Mouse (Mus musculus) granulocyte monocyte progenitor cell, adult 5-6 weeks (primary cell): ENCODE results near the gene Rsph6a. TPM values are rescaled to one million over a fixed set of nuclear protein-coding genes. Genes with fewer than 3 reads are reported as not detected.
A peak's percentile ranks its signal among the peaks of the same experiment; 100 is the strongest.

ENCODE experiments used
- ATAC-seq: replicated peaks from 2 replicates; pipeline ENCODE4 v1.8.0; 2016; ENCODE audit warnings: mild to moderate bottlenecking, moderate TSS enrichment, inconsistent platforms; ENCODE audit not compliant: poor library complexity, severe bottlenecking
- total RNA-seq, 2 experiments: library from RNA; stranded (forward) in 1 of 2; stranded (reverse) in 1 of 2; fragments of 200-712, 200-1000 nt in 1 of 2; fragments of >200 nt in 1 of 2; fragmentation: Nextera tagmentation in 1 of 2; gene quantifications; 2 replicates each; pipeline ENCODE4 v1.2.3; 2014 to 2017

Rsph6a gene
- total RNA-seq (2014; fragmentation: Nextera tagmentation) (not detected in 2 replicates), total RNA-seq (2017) (not detected in 2 replicates)

DNA sequence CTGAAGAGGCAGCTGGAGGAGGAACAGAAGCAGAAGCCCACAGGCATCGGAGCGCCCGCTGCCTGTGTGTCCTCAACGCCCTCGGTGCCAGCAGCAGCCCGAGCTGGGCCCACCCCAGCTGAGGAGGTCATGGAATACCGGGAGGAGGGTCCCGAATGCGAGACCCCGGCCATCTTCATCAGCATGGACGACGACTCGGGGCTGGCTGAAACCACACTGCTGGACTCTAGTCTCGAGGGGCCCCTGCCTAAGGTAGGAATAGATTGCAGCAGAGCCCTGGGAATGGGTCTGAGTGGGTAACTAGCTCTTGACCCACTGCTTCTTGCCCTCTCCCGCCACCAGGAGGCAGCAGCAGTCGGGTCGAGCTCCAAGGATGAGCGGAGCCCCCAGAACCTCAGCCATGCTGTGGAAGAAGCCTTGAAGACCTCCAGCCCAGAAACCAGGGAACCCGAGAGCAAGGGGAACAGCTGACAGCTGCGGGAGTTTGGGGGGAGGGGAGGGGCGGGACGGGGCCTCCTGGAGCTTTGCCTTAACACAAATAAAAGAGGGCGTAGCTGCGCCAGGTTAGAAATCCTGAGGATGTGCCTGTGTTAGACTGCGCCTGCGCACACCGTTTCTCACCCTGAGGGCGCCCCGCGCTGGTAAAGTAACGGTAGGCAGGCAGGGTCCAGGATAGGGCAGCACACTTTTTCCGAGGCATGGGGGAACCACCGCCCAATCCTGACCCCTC, at the start of gene Rsph6a:
TSS of gene Rsph6a (plus strand) at position 644 of the 730 bp plus-strand sequence.
- ATAC-seq, result peak; percentile 31; the same call in 1 of the 2 replicates

GRCm38 (mm10) chr7:19005417-19006121, 48.9 kb upstream of the Rsph6a start:
- no peak for ATAC-seq

- ATAC-seq, result peak; percentile 41
Observed at GRCm38 (mm10) chr7:19006476-19006875, 48.0 kb upstream of the Rsph6a start.

DNA sequence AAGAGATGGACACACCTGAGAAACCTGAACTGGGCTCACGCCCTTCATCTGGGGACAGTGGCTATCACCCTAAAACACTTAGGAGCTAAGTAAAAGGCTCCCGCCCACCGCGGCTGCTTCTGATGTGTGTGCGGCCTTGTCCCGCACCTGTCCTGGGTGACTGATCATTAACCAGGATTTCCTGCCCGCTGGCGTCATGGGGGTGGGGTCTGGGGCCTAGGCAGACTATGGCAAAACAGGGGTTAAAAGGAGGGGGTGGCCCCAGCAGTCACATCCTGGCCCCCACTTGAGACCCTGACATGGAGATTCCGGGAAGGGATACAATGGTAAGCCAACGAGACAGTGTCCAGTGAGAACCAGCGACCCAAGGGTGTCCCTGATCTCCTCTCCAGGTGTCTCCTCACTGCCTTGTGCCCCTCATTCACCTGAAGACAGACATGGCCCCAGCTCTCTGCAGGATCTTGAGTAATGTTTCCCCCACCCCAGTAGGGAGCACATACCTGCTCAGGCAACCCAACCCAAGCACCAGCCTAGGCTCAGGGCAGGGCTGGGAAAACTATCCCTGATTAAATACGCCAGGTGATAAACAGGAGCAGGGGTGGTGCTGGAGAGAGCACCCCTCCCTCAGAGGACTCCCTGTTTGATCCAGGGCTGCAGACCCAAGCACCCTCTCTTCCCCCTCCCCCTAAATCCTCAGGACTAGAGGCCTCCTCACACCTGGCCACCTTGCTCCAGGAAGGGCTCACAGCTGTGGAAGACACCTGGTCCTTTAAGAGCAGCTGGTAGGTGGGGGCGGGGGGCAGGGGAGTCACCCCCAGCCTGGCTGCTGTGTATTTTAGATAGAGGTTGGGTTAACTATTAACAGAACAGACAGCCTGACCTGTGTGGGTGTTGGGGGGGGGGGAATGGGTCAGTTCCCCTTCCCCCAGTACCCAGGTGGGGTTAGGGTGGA, 47.2 kb upstream of the Rsph6a start:
- no peak for ATAC-seq

DNA sequence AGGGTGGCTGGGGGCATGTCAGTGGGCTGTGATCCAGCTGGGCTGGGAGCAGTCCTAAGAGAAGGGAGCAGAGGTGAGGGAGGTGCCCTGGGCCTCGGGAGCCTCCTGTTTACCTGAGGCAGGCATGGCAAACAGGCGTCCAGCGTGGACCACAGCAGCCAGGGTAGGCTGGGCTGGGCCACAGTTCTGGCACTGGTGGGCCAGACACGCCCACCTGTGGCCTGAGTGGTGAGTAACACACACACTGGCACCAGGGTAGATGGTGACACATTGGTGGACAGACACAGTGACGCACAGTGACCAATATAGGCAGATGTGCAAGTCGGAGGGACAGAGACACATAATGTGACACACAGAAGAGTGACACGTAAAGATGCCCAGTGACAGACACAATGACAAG, 43.9 kb upstream of the Rsph6a start:
- ATAC-seq, result no peak

DNA sequence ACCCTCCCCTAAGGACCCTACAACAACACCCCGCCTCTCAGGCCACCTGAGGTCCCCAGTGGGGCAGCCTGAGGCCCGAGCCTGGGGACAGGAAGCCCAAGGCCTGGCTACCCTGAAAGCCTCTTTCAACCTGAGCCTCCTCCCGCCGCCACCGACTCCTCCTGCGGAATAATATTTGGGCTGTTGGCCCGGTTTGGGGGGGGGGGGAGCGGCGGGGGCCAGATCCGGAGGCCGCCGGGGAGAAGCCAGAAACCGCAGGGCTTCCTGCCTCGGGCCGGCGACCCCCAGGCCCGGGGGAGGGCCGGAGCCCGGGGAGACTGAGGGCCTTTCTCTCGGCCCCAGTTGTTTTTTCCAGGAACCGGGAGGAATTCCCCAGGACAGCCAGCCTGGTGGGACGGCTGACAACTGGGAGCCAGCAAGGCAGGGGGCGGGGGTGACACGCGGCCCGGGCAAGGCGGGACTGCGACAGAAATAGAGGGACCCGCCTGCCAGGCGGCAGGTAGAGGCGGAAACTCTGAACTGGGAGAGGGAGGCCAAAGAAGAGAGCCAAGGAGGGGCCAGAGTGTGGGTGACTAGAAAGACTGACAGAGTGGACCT, 42.4 kb upstream of the Rsph6a start:
- ATAC-seq, result peak; percentile 36

- no peak for ATAC-seq
Observed at GRCm38 (mm10) chr7:19012882-19013281, 41.6 kb upstream of the Rsph6a start.

GRCm38 (mm10) chr7:19014452-19014851, 40.0 kb upstream of the Rsph6a start:
- no peak for ATAC-seq

DNA sequence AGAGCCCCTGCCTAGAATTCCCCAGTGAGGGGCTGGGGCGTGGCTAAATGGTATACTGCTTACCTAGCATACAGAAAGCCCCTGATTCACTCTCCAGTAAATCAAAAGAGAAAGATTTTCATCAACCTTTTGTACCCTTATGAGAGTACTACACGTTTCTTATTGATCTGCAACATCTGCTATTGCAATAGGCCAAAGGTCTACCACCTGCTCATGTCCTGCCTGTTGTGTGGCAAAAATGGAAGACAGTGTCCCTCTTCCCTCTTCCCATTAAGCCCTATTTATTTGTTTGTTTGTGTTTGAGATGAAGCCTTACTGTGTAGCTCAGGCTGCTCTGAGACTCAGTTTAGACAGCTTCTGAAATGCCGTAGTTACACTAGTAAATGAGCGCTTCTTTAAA, 38.4 kb upstream of the Rsph6a start:
- ATAC-seq, result no peak

- ATAC-seq, result no peak
Observed at GRCm38 (mm10) chr7:19017909-19018308, 36.6 kb upstream of the Rsph6a start.

- no peak for ATAC-seq
Observed at GRCm38 (mm10) chr7:19021048-19021447, 33.4 kb upstream of the Rsph6a start.

DNA sequence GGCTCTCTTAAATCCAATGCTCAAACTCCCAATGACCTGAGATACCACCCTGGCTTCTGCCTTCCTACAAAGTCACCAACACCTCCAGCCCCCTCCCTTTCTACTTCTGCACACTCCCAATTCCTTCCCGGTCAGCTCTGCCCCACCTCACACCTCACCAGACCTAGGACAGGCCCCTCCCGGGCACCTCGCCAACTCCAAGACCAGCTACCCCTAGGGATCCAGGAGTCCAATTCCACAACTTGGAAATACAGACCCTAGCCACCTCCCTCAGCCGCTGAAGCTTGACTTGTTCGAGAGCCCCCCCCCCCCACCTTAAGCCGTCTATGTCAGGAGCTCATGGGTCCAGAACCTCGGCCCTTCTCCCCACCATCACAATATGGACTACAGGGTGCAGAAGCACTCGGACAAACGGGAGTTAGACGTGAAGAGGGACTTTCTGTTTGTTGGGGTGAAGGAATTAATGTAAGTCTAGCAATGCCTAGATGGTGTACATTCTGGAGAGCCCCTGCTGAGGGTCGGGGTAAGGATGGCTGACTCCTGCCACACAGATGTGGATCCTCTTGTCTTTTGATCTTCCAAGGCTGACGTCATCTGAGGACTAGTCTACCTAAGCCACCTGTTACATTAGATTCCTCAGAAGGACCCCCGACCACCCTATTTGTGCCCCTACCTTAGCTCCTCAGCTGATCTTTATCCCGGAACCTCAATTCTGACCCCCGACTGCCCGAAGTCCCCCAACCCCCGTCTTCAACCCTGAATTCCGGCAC, 32.1 kb upstream of the Rsph6a start:
- ATAC-seq, result no peak

DNA sequence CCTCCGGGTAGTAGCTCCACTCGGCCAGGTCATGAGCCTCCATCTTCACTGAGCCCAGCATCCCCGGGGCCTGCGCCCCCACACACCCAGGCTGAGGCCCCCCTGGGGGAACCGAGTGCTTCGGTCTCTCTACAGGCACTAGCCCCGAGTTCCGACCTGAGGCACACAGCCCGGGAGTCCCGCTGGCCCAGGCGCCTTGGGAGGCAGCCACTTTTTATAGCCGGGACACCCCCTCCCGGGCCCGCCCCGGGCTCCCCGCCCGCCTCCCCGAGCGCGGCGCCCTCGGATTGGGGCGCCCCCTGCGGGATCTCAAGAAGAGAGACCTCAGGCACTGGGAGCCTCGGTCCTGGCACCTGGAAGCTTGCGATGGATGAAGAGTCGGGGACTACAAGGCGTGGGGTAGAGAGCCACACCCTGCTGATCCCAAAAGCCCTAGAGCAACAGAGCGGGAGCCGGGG, 31.1 kb upstream of the Rsph6a start, which contains the start of gene Foxa3:
TSS of gene Foxa3 (minus strand) at position 182 of the 458 bp plus-strand sequence.
- ATAC-seq, result peak; percentile 12

DNA sequence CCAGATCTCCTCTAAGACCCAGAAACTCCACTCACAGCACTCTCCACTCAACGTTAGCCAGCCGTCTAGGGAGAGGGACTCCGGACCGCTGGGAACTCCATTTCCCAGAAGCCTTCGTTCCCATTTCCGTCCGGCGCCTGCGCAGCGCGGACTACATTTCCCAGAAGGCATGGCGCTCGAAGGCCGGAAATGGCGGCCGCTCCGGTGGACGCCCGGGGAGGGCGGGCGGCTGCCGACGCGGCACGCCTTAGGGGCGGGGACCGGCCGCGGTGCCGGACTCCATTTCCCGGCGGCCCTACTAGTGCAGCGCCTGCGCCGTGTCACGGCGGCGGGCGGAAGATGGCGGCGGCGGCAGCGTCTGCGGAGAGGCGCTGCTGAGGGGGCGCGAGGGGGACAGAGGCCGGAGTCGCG, 30.4 kb upstream of the Rsph6a start, which contains the start of gene Sympk:
TSS of gene Sympk (plus strand) at position 282 of the 411 bp plus-strand sequence.
- ATAC-seq, result peak; percentile 83

DNA sequence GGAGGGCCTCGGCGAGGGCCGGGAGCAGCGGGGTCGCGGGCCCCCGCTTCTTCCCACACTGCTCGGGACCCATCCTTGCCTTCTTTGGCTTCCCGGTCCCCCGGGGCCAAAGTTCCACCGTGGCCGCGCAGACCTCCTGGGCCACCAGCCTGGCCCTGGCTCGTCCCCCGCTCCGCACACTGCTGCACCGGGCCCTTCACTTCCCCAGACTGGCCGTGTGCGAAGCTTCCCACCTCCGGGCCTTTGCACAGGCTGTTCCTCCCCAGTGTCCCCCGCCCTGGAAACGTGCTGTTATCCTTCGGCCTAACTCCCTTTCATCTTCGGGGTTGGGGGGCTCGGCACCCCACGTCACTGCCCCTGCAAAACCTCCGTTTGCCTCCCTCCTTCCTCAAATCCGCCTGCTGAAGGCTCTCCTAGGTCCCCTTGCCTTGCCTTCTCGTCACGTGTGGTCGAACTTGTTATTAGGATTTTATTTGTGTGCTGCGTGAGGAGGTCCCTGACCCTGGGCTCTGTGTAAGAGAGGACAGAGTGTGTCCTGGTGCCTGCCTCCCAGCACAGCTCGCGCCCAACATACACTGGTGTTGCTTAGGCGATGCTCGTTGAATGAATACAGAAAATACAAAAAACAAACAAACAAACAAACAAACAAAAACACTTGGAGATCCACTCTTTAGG, 29.8 kb upstream of the Rsph6a start:
- ATAC-seq, result peak; percentile 17

GRCm38 (mm10) chr7:19028067-19028466, 26.4 kb upstream of the Rsph6a start:
- ATAC-seq, result peak; percentile 20; the same call in 1 of the 2 replicates

DNA sequence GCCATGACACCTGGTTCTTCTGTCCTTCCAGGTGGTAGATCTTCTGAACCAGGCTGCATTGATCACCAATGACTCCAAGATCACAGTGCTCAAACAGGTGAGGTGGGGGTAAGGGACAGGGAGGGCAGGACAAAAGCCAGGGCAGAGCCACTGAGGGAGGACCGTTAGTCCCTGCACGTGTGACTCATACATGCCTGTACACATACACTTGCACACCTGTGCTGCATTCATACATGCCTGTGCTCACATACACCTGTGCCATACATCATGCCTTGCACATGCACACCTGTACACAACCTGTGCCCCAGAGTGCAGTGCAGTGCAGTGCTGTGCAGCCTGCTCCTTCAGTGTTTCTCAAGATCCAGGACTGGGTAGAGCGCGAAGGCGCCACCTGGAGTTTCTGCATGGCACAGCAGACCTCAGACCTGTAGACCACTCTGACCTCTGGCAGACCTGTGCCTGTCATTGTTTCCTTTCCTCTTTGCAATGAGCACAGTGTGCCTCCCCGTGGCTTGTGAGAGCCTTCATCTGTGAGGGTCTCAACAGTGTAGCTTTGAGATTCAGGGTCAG, 25.3 kb upstream of the Rsph6a start:
- peak; percentile 72 for ATAC-seq

DNA sequence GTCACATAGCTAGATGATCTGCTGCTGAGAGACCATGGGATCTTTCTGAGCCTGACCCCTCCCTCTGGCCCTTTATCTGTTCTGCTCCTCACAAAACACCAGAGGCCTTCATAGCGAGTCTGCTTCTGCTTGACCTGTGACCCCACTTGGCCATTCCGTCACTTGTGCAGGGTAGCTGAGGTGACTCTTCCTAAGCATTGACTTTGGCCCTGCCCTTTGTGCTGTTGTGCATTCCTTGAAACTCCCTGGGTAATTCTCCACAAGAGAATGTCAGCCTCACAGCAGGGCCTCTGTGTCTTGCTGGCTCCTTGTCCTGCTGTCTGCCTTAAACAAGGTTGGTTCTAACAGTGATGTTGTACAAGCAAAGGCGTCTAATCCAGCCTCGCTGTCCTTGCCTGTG, 22.8 kb upstream of the Rsph6a start:
- ATAC-seq, result no peak
